8 mouse cellular contexts compared by ENCODE assay signal in the genomic region with DNA sequence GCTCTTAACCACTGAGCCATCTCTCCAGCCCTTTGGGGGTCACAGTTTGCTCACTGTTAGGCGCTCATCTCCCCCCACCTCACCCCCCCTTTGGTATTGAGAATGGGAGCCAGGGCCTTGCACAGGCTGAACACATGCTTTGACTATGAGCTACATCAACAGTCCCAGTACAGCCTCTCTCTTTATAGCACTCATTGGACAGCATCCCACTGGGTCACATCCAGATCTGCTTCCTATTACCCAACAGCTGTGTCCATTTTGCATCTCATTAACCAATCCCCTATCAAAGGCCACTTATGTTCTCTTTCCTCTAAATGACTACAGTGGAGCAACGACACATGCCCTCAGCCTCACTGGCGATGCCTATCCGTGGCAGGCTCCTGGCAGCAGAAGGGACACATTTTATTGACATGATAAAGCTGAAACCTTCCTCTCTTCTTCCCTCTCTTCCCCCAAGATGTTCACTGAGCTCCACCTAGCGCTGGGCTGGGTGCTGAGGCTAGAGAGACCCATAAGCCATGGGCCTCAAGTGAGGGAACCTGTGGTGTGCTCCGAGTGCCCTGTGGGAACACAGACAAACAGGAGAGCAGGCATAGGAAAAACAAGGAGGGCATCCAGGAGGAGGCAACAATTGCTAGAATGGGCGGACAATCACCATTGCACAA. TPM values are rescaled to one million over a fixed set of nuclear protein-coding genes. Genes with fewer than 3 reads are reported as not detected.
DNase-seq lines count a peak whose midpoint lies in the region; ATAC-seq and TF ChIP-seq lines count a peak whose summit lies in the region.

No protein-coding gene starts in this region.

- intact Hi-C loops in heart, adult 2 months (cut with DNase I), result no loop called here

- H3K9me3 ChIP-seq in heart, embryonic 11.5 days (replicated peaks; ENCODE audit: control insufficient read depth, low read length), result no peaks in the 10 kb centered on the region
- no peaks in the 10 kb centered on the region for H3K9me3 ChIP-seq in hindbrain, embryonic 15.5 days

- DNase-seq in heart, adult 2 months, result peak; percentile 50 to 57
- peak; percentile 35 for DNase-seq in urinary bladder, postnatal 14 days (ENCODE audit: low spot score)
- no peak for DNase-seq in urinary bladder, adult 18-20 months (ENCODE audit: low spot score in 2 of 2)
- DNase-seq in lung, postnatal 4 days, result peak; percentile 27 to 40
- no peak for DNase-seq in spleen, postnatal 4 days (ENCODE audit: low spot score in 2 of 2)
- no peak for DNase-seq in cerebellum, adult 8-10 months

- no peak for TF ChIP-seq POLR2A in heart, adult 2 months (IDR thresholded peaks at IDR 0.05; ENCODE audit: insufficient read depth, low read depth, low read length)

- 51% methylated on average over 7 of the region's 7 CpGs for WGBS in heart, adult 2 months
- WGBS in heart, embryonic 11.5 days (ENCODE audit: insufficient replicate concordance), result 64% methylated on average over 7 of the region's 7 CpGs
- 52% methylated on average over 7 of the region's 7 CpGs for WGBS in hindbrain, embryonic 15.5 days

- H3K4me1 ChIP-seq in heart, adult 2 months (ENCODE audit: control insufficient read depth, insufficient read depth, low read length), result no peaks in the 10 kb centered on the region; the same call in 1 of the 2 replicates
- H3K4me1 ChIP-seq in heart, embryonic 11.5 days (ENCODE audit: control insufficient read depth, insufficient read depth, low read length), result no peaks in the 10 kb centered on the region
- peaks cover 8% of the 10 kb centered on the region for H3K4me1 ChIP-seq in hindbrain, embryonic 15.5 days (replicated peaks)

- H3K27me3 ChIP-seq in heart, adult 2 months (ENCODE audit: control insufficient read depth, insufficient read depth, low read length), result no peaks in the 10 kb centered on the region
- no peaks in the 10 kb centered on the region for H3K27me3 ChIP-seq in heart, embryonic 11.5 days (ENCODE audit: control insufficient read depth, insufficient read depth, low read length)
- H3K27me3 ChIP-seq in hindbrain, embryonic 15.5 days, result no peaks in the 10 kb centered on the region; the same call in 1 of the 2 replicates

- no peak for TF ChIP-seq CTCF in heart, adult 2 months (IDR thresholded peaks at IDR 0.05)

- no peak overlapping the region for H3K9ac ChIP-seq in heart, adult 2 months (ENCODE audit: low read depth, low read length)
- H3K9ac ChIP-seq in heart, embryonic 11.5 days (ENCODE audit: low read depth, low read length), result no peak overlapping the region
- H3K9ac ChIP-seq in hindbrain, embryonic 15.5 days, result no peak overlapping the region

- no peaks in the 10 kb centered on the region for H3K79me2 ChIP-seq in heart, adult 2 months (replicated peaks; ENCODE audit: control insufficient read depth, insufficient read depth, low read length)

- no peak overlapping the region for H3K4me2 ChIP-seq in heart, embryonic 11.5 days
- H3K4me2 ChIP-seq in hindbrain, embryonic 15.5 days, result no peak overlapping the region

- ATAC-seq in heart, embryonic 11.5 days (replicated peaks; ENCODE audit: insufficient number of reproducible peaks, low FRiP score, low TSS enrichment), result no peak
- peak; percentile 70; the same call in 1 of the 2 replicates for ATAC-seq in hindbrain, embryonic 15.5 days (ENCODE audit: low FRiP score, low read depth)

- no peak overlapping the region for H3K27ac ChIP-seq in heart, adult 2 months
- no peak overlapping the region for H3K27ac ChIP-seq in heart, embryonic 11.5 days (ENCODE audit: low read depth, low read length)
- no peak overlapping the region for H3K27ac ChIP-seq in hindbrain, embryonic 15.5 days (replicated peaks)

- TF ChIP-seq EP300 in heart, adult 2 months (IDR thresholded peaks at IDR 0.05; ENCODE audit: insufficient read depth, low read depth, low read length), result no peak

- no peak overlapping the region for H3K4me3 ChIP-seq in heart, adult 2 months
- H3K4me3 ChIP-seq in heart, embryonic 11.5 days (ENCODE audit: low read depth, low read length), result no peak overlapping the region
- no peak overlapping the region for H3K4me3 ChIP-seq in hindbrain, embryonic 15.5 days

- no peaks in the 10 kb centered on the region for H3K36me3 ChIP-seq in heart, adult 2 months (ENCODE audit: control insufficient read depth, insufficient read depth, low read length)
- H3K36me3 ChIP-seq in heart, embryonic 11.5 days (ENCODE audit: control insufficient read depth, insufficient read depth, low read length), result no peaks in the 10 kb centered on the region
- H3K36me3 ChIP-seq in hindbrain, embryonic 15.5 days, result no peaks in the 10 kb centered on the region

RNA-seq across cellular contexts. Expression of gene Smg1, which starts 57.3 kb away (rescaled TPM):
- total RNA-seq in heart, adult 2 months (2021), result 10 to 100 TPM; 31.3 to 32.4 TPM
- 12.6 and 23.1 TPM in 2 replicates for polyA plus RNA-seq in heart, adult 2 months (2012; rRNA removed)
- 10.4 and 19.0 TPM in 2 replicates for polyA plus RNA-seq in heart, embryonic 11.5 days (2014; fragmentation: Nextera tagmentation; extraction: Ambion mirVana)
- 16.5 and 21.2 TPM in 2 replicates for polyA plus RNA-seq in hindbrain, embryonic 15.5 days (2015; fragmentation: Nextera tagmentation; extraction: Ambion mirVana)

Comparison
In these comparisons a context has a peak if more than half of its experiments do, and no peak if none do; other contexts are left out.
1. DNase-seq: peak in heart, adult 2 months (2 of 2), urinary bladder, postnatal 14 days (single experiment) and lung, postnatal 4 days (2 of 2); none in urinary bladder, adult 18-20 months (0 of 2), spleen, postnatal 4 days (0 of 2) and cerebellum, adult 8-10 months (single experiment).